Mouse (Mus musculus): ENCODE data around the gene Kcnj5.

Kcnj5 gene

GRCm38 (mm10) chr9:32344051-32344450 lies at the start of gene Kcnj5:
Gene Kcnj5 (minus strand): TSS chr9:32344350.
- in situ Hi-C loops (cut with MboI) = no loop called here

GRCm38 (mm10) chr9:32392716-32393115 lies 48.6 kb upstream of the Kcnj5 start:
- in situ Hi-C loops (cut with MboI) = no loop called here

GRCm38 (mm10) chr9:32391701-32392100 lies 47.6 kb upstream of the Kcnj5 start:
- in situ Hi-C loops (cut with MboI) = no loop called here

GRCm38 (mm10) chr9:32391092-32391491 lies 46.9 kb upstream of the Kcnj5 start:
- in situ Hi-C loops (cut with MboI) = no loop called here

DNA sequence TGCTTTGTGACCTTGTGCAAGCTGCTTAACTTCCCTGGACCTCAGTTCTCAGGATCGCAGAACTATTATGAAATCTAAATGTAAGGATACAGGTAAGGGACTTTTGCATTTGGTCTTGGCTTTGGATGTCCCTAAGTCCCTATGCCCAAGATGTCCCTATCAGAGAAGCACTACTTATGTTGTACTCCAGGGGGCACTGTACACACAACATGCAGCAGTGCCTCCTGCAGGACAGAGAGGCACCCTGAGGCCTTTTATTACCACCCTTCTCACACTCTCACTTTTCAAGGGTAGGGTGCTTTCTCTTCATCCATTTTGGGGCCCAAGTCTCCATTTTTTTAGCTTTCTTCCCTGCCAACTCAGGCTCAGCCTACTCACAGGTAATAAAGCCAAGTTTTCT lies 44.0 kb upstream of the Kcnj5 start:
- in situ Hi-C loops (cut with MboI) = no loop called here

GRCm38 (mm10) chr9:32384906-32385305 lies 40.8 kb upstream of the Kcnj5 start:
- in situ Hi-C loops (cut with MboI) = no loop called here

- in situ Hi-C loops (cut with MboI) = no loop called here
Observed at GRCm38 (mm10) chr9:32376863-32377590, 32.9 kb upstream of the Kcnj5 start.

GRCm38 (mm10) chr9:32376031-32376430 lies 31.9 kb upstream of the Kcnj5 start:
- in situ Hi-C loops (cut with MboI) = no loop called here

GRCm38 (mm10) chr9:32373656-32374055 lies 29.5 kb upstream of the Kcnj5 start:
- in situ Hi-C loops (cut with MboI) = no loop called here

- in situ Hi-C loops (cut with MboI) = no loop called here
Observed at GRCm38 (mm10) chr9:32372202-32372601, 28.1 kb upstream of the Kcnj5 start, which contains the start of gene Kcnj1. Gene Kcnj1 (plus strand): TSS chr9:32372493.

- in situ Hi-C loops (cut with MboI) = no loop called here
Observed at GRCm38 (mm10) chr9:32369388-32369787, 25.2 kb upstream of the Kcnj5 start.

GRCm38 (mm10) chr9:32368812-32369211 lies 24.7 kb upstream of the Kcnj5 start:
- in situ Hi-C loops (cut with MboI) = no loop called here

GRCm38 (mm10) chr9:32360770-32361169 lies 16.6 kb upstream of the Kcnj5 start:
- in situ Hi-C loops (cut with MboI) = no loop called here

DNA sequence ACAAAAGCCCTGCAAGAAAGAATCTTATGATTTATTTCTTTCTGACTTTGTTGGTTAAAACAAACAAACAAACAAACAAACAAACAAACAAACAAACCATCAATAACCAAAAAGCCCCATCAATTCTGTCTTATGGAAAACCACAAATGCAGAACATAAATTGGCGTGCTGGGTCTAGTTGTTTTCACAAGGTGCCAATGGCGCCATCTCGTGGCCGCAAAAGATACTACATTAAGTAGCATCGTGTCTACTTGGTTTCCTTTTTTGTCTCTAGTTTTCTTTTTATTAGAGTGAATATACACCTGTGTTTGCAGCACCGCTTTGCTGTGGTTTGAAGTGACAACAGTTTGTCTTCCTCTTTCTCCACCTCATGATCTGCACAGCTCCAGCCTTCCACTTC lies 6.2 kb upstream of the Kcnj5 start:
- in situ Hi-C loops (cut with MboI) = no loop called here

DNA sequence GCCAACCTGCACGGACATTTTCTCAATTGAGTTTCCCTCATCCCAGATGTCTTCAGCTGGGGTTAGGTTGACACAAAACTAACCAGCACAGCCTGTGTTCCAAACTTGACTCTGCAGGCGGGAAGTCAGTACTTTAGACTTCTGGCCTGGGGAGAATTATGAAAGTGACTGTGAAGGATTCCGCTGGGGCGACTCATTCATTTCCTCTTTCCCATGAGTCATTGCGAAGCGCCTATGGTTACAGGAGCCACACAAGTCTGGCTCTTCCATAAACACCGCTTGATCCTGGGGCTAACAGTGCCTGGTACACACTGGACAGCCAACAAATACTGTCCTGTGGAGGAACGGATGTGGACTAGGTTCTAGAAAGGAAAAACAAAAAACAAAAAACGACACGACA lies 5.2 kb upstream of the Kcnj5 start:
- in situ Hi-C loops (cut with MboI) = no loop called here

DNA sequence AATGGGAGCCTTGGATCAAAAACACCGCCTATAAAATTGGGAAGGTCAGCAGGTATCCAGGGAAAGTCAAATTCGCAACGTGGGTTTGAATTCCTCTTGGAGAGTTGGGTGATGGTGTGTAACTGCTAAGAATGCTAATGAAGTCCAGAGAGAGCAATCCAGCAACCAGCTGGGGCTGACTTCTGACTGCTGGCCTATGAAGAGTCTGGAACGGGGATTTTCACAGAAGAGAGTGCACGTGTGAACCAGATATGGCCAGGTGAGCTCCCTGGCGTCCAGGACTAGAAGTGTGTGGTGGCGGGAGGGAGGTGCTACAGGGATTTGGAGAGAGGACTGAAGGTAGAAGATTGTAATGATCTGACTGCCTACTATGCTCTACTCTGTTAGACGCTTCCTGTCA lies 3.9 kb upstream of the Kcnj5 start:
- in situ Hi-C loops (cut with MboI) = no loop called here

DNA sequence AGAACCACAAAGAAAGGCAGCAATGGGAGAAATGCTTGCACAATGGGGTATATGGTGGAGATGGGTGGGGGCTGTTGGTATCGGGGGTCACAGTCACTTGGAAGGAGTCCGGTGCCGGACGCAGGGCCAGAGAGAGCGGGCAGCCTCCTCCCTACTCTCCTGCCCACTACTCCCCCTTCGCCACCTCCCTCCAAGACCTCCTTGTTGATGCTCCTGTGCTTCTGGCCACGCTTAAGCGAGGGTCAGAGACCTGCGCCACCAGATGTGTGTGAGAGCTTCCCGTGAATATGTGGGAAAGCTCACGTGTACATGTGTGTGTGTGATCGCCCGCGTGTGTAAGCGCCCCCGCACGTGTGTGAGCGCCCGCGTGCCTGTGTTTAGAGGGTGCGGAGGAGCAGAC lies 339 bp upstream of the Kcnj5 start:
- in situ Hi-C loops (cut with MboI) = no loop called here

- in situ Hi-C loops (cut with MboI) = no loop called here
Observed at GRCm38 (mm10) chr9:32342929-32343328, 1.2 kb downstream of the Kcnj5 start.

- in situ Hi-C loops (cut with MboI) = no loop called here
Observed at GRCm38 (mm10) chr9:32340831-32341230, 3.3 kb downstream of the Kcnj5 start.

DNA sequence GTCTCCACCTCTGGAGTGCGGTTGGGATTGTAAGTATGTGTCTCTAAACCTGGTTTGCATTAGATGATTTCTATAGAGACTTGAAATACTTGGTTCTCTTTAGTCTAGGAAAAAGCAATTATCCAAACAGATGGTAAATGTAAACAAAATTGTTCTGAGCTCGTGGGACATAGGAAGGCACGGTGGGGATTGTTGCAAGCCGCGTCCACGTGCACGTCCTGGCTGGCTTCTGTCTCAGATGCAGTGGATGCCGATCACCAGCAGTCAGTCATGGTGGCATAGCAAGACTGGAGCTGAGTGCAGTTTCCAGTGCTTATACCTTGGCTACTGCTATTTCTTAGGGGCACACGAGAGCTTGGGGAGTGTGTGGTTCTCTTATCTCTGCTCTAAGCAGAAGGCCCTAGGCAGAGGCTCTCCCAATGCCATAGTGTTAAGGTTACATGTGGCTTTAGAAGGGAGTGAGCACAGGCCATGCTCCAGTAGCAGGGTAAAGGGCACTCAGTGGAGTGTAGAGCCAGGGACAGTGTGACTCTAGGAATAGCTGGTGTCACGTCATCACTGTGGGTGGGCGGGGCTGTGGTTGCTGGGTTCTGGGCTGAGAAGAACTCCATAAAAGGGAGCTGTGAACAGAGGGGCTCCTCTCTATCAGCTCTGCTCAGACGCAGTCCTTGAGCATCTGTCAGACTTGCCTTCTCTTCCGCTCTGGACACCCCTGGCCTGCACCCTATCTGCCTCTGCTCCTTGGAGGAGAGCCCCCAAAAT lies 8.6 kb downstream of the Kcnj5 start:
- in situ Hi-C loops (cut with MboI) = no loop called here

- in situ Hi-C loops (cut with MboI) = no loop called here
Observed at GRCm38 (mm10) chr9:32331162-32331561, 13.0 kb downstream of the Kcnj5 start.

DNA sequence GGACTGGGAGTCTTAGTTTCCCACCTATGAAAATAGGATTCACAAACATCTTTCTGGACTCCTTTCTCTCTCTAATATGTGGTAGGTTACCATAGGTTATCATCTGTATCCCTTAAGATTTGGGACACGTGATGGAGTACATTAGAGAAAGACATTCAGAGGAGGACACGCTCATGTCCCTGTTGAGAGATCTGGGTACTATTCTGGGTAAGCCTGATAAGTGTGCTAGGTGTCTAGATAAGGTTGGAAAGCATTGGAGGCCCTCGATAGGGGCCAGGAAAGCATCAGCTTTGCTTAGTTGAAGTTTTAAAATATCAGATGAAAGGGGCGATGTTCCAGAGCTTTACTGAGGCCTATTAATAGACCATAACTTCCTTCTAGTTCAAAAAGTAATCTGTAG lies 15.4 kb downstream of the Kcnj5 start:
- in situ Hi-C loops (cut with MboI) = no loop called here

DNA sequence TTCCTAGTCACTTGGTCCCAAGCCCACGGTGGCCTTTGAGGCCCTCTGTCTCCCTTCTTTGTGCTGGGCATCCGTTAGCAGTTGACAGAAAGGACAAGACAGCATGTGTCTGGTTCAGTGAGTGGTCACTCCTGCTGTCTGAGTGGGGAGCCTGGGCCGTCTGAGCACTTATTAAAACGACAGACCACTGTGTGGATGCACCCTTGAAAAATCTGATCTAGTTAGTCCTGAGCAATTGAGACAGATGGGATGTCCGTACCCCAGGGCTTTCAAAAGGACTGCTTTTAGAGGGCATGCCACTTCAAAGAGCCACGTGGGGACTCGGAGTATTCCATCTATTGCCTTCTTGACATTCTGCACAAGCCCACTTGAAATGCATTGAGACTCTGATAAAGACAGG lies 20.5 kb downstream of the Kcnj5 start:
- in situ Hi-C loops (cut with MboI) = no loop called here
